Mouse (Mus musculus) mouse trophoblast stem cell (cell line): ENCODE results near the gene Hspb9.

ENCODE experiments used
- in situ Hi-C, 2 experiments: fragments of 300-500 bp; cut with MseI, MboI; formaldehyde crosslinking; loops; 2 replicates in 1 of 2; 3 replicates in 1 of 2; pipeline ENCODE4 v1.15.1; 2025

Gene Hspb9

GRCm38 (mm10) chr11:100713735-100714533 lies at the start of gene Hspb9:
TSS of gene Hspb9 (plus strand) at chr11:100713850.
- in situ Hi-C loops: no loop called here

- in situ Hi-C loops: no loop called here
These were observed 42.6 kb upstream of the Hspb9 start for GRCm38 (mm10) chr11:100671049-100671448.

GRCm38 (mm10) chr11:100671956-100672355 lies 41.7 kb upstream of the Hspb9 start:
- in situ Hi-C loops: no loop called here

- in situ Hi-C loops: no loop called here
These were observed 40.5 kb upstream of the Hspb9 start for GRCm38 (mm10) chr11:100673169-100673568.

- in situ Hi-C loops: no loop called here
These were observed 35.8 kb upstream of the Hspb9 start for GRCm38 (mm10) chr11:100677810-100678209.

GRCm38 (mm10) chr11:100681826-100682225 lies 31.8 kb upstream of the Hspb9 start:
- in situ Hi-C loops: no loop called here

GRCm38 (mm10) chr11:100682526-100682925 lies 31.1 kb upstream of the Hspb9 start:
- in situ Hi-C loops: no loop called here

- in situ Hi-C loops: no loop called here
These were observed 29.6 kb upstream of the Hspb9 start for GRCm38 (mm10) chr11:100684084-100684483.

- in situ Hi-C loops: no loop called here
These were observed 28.3 kb upstream of the Hspb9 start for GRCm38 (mm10) chr11:100685371-100685770.

GRCm38 (mm10) chr11:100687265-100687664 lies 26.4 kb upstream of the Hspb9 start:
- in situ Hi-C loops: no loop called here

- in situ Hi-C loops: no loop called here
These were observed 25.2 kb upstream of the Hspb9 start for GRCm38 (mm10) chr11:100688443-100688842.

GRCm38 (mm10) chr11:100690389-100690788 lies 23.3 kb upstream of the Hspb9 start:
- in situ Hi-C loops: no loop called here

- in situ Hi-C loops: no loop called here
These were observed 21.5 kb upstream of the Hspb9 start, which contains the start of gene Zfp385c for GRCm38 (mm10) chr11:100692164-100692616. TSS of gene Zfp385c (minus strand) at chr11:100692455.

GRCm38 (mm10) chr11:100693154-100693553 lies 20.5 kb upstream of the Hspb9 start:
- in situ Hi-C loops: no loop called here

GRCm38 (mm10) chr11:100694926-100695325 lies 18.7 kb upstream of the Hspb9 start:
- in situ Hi-C loops: loop anchor here (5.0 kb wide), 1 partner anchor 63 kb away; no protein-coding TSS in a partner anchor

GRCm38 (mm10) chr11:100697921-100698320 lies 15.7 kb upstream of the Hspb9 start:
- in situ Hi-C loops: loop anchor here (5.0 kb wide), 1 partner anchor 66 kb away; no protein-coding TSS in a partner anchor

GRCm38 (mm10) chr11:100700710-100701109 lies 12.9 kb upstream of the Hspb9 start:
- in situ Hi-C loops: no loop called here

- in situ Hi-C loops: no loop called here
These were observed 12.3 kb upstream of the Hspb9 start for GRCm38 (mm10) chr11:100701301-100701700.

GRCm38 (mm10) chr11:100702081-100702851 lies 11.4 kb upstream of the Hspb9 start:
- in situ Hi-C loops: no loop called here

GRCm38 (mm10) chr11:100702906-100703305 lies 10.7 kb upstream of the Hspb9 start:
- in situ Hi-C loops: no loop called here

- in situ Hi-C loops: no loop called here
These were observed 10.3 kb upstream of the Hspb9 start for GRCm38 (mm10) chr11:100703366-100703765.

- in situ Hi-C loops: no loop called here
These were observed 9.7 kb upstream of the Hspb9 start, which contains the start of gene Dhx58 for GRCm38 (mm10) chr11:100703851-100704531. TSS of gene Dhx58 (minus strand) at chr11:100704271.
